Mouse (Mus musculus) hindbrain, embryonic 10.5 days (tissue): Measurements from ENCODE around the gene Taar4. TPM values are rescaled to one million over a fixed set of nuclear protein-coding genes. Genes with fewer than 3 reads are reported as not detected.

ENCODE experiments used
- DNase-seq: peaks from one replicate; pipeline ENCODE4 v3.0.0-alpha.2; 2017; ENCODE audit warnings: low spot score
- H3K27ac ChIP-seq: fragments of 300-500 bp; sonication (generic); 2 replicates; pipeline ENCODE4 v1.5.1; 2016; ENCODE audit warnings: mild to moderate bottlenecking, moderate library complexity
- H3K27me3 ChIP-seq: fragments of 300-500 bp; sonication (generic); 2 replicates; pipeline ENCODE4 v1.6.1; 2016; ENCODE audit warnings: mild to moderate bottlenecking; ENCODE audit not compliant: poor library complexity, insufficient read depth, severe bottlenecking
- H3K36me3 ChIP-seq: fragments of 300-500 bp; sonication (generic); 2 replicates; pipeline ENCODE4 v1.6.1; 2016; ENCODE audit warnings: mild to moderate bottlenecking, moderate library complexity
- H3K4me1 ChIP-seq: fragments of 300-500 bp; sonication (generic); replicated peaks from 2 replicates; pipeline ENCODE4 v1.6.1; 2016; ENCODE audit warnings: mild to moderate bottlenecking
- H3K4me3 ChIP-seq: fragments of 300-500 bp; sonication (generic); 2 replicates; pipeline ENCODE4 v1.5.1; 2016; ENCODE audit warnings: mild to moderate bottlenecking, moderate library complexity
- H3K9me3 ChIP-seq: fragments of 300-500 bp; sonication (generic); 2 replicates; pipeline ENCODE4 v1.6.1; 2016; ENCODE audit warnings: mild to moderate bottlenecking, moderate library complexity
- WGBS: fragments of 180-500 bp; shearing (Covaris S2); methylation state at CpG from one replicate; pipeline ENCODE4 v1.1.7; 2016; 5-methylcytosine and 5-hydroxymethylcytosine counted together
- polyA plus RNA-seq: library from polyadenylated mRNA; unstranded; fragments of >200 nt; fragmentation: Nextera tagmentation; extraction: Ambion mirVana; gene quantifications from 2 replicates; pipeline ENCODE4 v1.2.1, GENCODE M21; 2016

Taar4 gene
- not detected in 2 replicates for polyA plus RNA-seq

- Histone ChIP-seq H3K27me3 (no peaks in the 10 kb centered on the region), H3K4me1 (no peaks in the 10 kb centered on the region), H3K4me3 (no peak within 1 kb of the TSS), H3K27ac (no peak within 1 kb of the TSS), H3K36me3 (no peaks in the 10 kb centered on the region), H3K9me3 (no peaks in the 10 kb centered on the region)
- WGBS, result 93% methylated on average over 13 of the region's 13 CpGs
- DNase-seq, result no peak
Measured at GRCm38 (mm10) chr10:23960444-23960915, at the start of gene Taar4. Taar4 (plus strand) TSS chr10:23960494.

GRCm38 (mm10) chr10:23920056-23920455 lies 40.2 kb upstream of the Taar4 start, which contains the start of gene Taar1:
Taar1 (plus strand) TSS chr10:23920356.
- Histone ChIP-seq H3K27ac (no peak within 1 kb of the TSS), H3K4me3 (no peak within 1 kb of the TSS), H3K36me3 (no peaks in the 10 kb centered on the region), H3K4me1 (no peaks in the 10 kb centered on the region), H3K27me3 (no peaks in the 10 kb centered on the region), H3K9me3 (0 out of 2 replicates have a peak, but pooled peaks cover 5% of the 10 kb centered on the region)
- 90% methylated on average over 4 of the region's 4 CpGs for WGBS
- no peak for DNase-seq

GRCm38 (mm10) chr10:23922468-23922867 lies 37.8 kb upstream of the Taar4 start:
- H3K4me3 ChIP-seq, result no peak overlapping the region
- no peaks in the 10 kb centered on the region for H3K36me3 ChIP-seq
- no peaks in the 10 kb centered on the region for H3K4me1 ChIP-seq
- DNase-seq, result no peak
- no peaks in the 10 kb centered on the region for H3K27me3 ChIP-seq
- no peaks in the 10 kb centered on the region for H3K9me3 ChIP-seq
- 77% methylated on average over 3 of the region's 3 CpGs for WGBS
- no peak overlapping the region for H3K27ac ChIP-seq

GRCm38 (mm10) chr10:23923941-23924340 lies 36.4 kb upstream of the Taar4 start:
- Histone ChIP-seq H3K27me3 (no peaks in the 10 kb centered on the region), H3K27ac (no peak overlapping the region), H3K4me1 (no peaks in the 10 kb centered on the region), H3K9me3 (no peaks in the 10 kb centered on the region), H3K4me3 (no peak overlapping the region), H3K36me3 (no peaks in the 10 kb centered on the region)
- WGBS, result 88% methylated on average over 2 of the region's 2 CpGs
- DNase-seq, result no peak

GRCm38 (mm10) chr10:23937613-23938012 lies 22.7 kb upstream of the Taar4 start:
- WGBS, result 61% methylated on average over 4 of the region's 4 CpGs
- Histone ChIP-seq H3K36me3 (no peaks in the 10 kb centered on the region), H3K27ac (no peak overlapping the region), H3K9me3 (no peaks in the 10 kb centered on the region), H3K4me1 (0 out of 2 replicates have a peak, but pooled peaks cover 3% of the 10 kb centered on the region), H3K4me3 (no peak overlapping the region), H3K27me3 (no peaks in the 10 kb centered on the region)
- DNase-seq, result no peak

GRCm38 (mm10) chr10:23938312-23938711 lies 22.0 kb upstream of the Taar4 start, which contains the start of gene Taar2:
Taar2 (plus strand) TSS chr10:23938572.
- no peak for DNase-seq
- H3K27ac ChIP-seq, result no peak within 1 kb of the TSS
- no peaks in the 10 kb centered on the region for H3K36me3 ChIP-seq
- H3K4me1 ChIP-seq, result 0 out of 2 replicates have a peak, but pooled peaks cover 3% of the 10 kb centered on the region
- WGBS, result 58% methylated on average over 6 of the region's 6 CpGs
- H3K4me3 ChIP-seq, result no peak within 1 kb of the TSS
- no peaks in the 10 kb centered on the region for H3K27me3 ChIP-seq
- no peaks in the 10 kb centered on the region for H3K9me3 ChIP-seq

- Histone ChIP-seq H3K36me3 (no peaks in the 10 kb centered on the region), H3K27me3 (no peaks in the 10 kb centered on the region), H3K4me1 (0 out of 2 replicates have a peak, but pooled peaks cover 3% of the 10 kb centered on the region), H3K27ac (no peak overlapping the region), H3K4me3 (no peak overlapping the region), H3K9me3 (no peaks in the 10 kb centered on the region)
- 75% methylated on average over 5 of the region's 5 CpGs for WGBS
- DNase-seq, result no peak
Measured at GRCm38 (mm10) chr10:23942465-23942864, 17.8 kb upstream of the Taar4 start.

GRCm38 (mm10) chr10:23948026-23948425 lies 12.3 kb upstream of the Taar4 start:
- Histone ChIP-seq H3K9me3 (no peaks in the 10 kb centered on the region), H3K4me3 (no peak overlapping the region), H3K4me1 (no peaks in the 10 kb centered on the region), H3K27me3 (no peaks in the 10 kb centered on the region), H3K36me3 (no peaks in the 10 kb centered on the region), H3K27ac (no peak overlapping the region)
- 80% methylated on average over 7 of the region's 7 CpGs for WGBS
- DNase-seq, result no peak

GRCm38 (mm10) chr10:23949508-23950005 lies 10.7 kb upstream of the Taar4 start, which contains the start of gene Taar3:
Taar3 (plus strand) TSS chr10:23949558.
- DNase-seq, result no peak
- WGBS, result 88% methylated on average over 16 of the region's 16 CpGs
- no peak within 1 kb of the TSS for H3K27ac ChIP-seq
- no peaks in the 10 kb centered on the region for H3K4me1 ChIP-seq
- H3K4me3 ChIP-seq, result no peak within 1 kb of the TSS
- H3K9me3 ChIP-seq, result no peaks in the 10 kb centered on the region
- H3K36me3 ChIP-seq, result no peaks in the 10 kb centered on the region
- no peaks in the 10 kb centered on the region for H3K27me3 ChIP-seq

GRCm38 (mm10) chr10:23951714-23952113 lies 8.6 kb upstream of the Taar4 start:
- no peak overlapping the region for H3K27ac ChIP-seq
- no peaks in the 10 kb centered on the region for H3K4me1 ChIP-seq
- 88% methylated on average over 6 of the region's 6 CpGs for WGBS
- no peak for DNase-seq
- H3K36me3 ChIP-seq, result no peaks in the 10 kb centered on the region
- H3K4me3 ChIP-seq, result no peak overlapping the region
- no peaks in the 10 kb centered on the region for H3K9me3 ChIP-seq
- H3K27me3 ChIP-seq, result no peaks in the 10 kb centered on the region

- Histone ChIP-seq H3K36me3 (no peaks in the 10 kb centered on the region), H3K4me3 (no peak overlapping the region), H3K9me3 (no peaks in the 10 kb centered on the region), H3K27me3 (no peaks in the 10 kb centered on the region), H3K4me1 (no peaks in the 10 kb centered on the region), H3K27ac (no peak overlapping the region)
- DNase-seq, result no peak
- WGBS, result 75% methylated on average over 3 of the region's 3 CpGs
Measured at GRCm38 (mm10) chr10:23959071-23959470, 1.2 kb upstream of the Taar4 start.

- Histone ChIP-seq H3K4me1 (no peaks in the 10 kb centered on the region), H3K27me3 (no peaks in the 10 kb centered on the region), H3K27ac (no peak overlapping the region), H3K4me3 (no peak overlapping the region), H3K36me3 (no peaks in the 10 kb centered on the region), H3K9me3 (no peaks in the 10 kb centered on the region)
- DNase-seq, result no peak
- 77% methylated on average over 3 of the region's 3 CpGs for WGBS
Measured at GRCm38 (mm10) chr10:23963444-23963843, 3.1 kb downstream of the Taar4 start.

GRCm38 (mm10) chr10:23964921-23965610 lies 4.8 kb downstream of the Taar4 start:
- no peaks in the 10 kb centered on the region for H3K9me3 ChIP-seq
- no peak overlapping the region for H3K4me3 ChIP-seq
- H3K36me3 ChIP-seq, result no peaks in the 10 kb centered on the region
- no peak overlapping the region for H3K27ac ChIP-seq
- H3K27me3 ChIP-seq, result no peaks in the 10 kb centered on the region
- WGBS, result 87% methylated on average over 6 of the region's 6 CpGs
- no peak for DNase-seq
- no peaks in the 10 kb centered on the region for H3K4me1 ChIP-seq
